Mouse (Mus musculus) left cerebral cortex, adult 18-20 months (tissue): ENCODE measurements around the gene Pax5. TPM values are rescaled to one million over a fixed set of nuclear protein-coding genes. Genes with fewer than 3 reads are reported as not detected.

ENCODE experiments used
- DNase-seq, 2 experiments: peaks; one replicate each; pipeline ENCODE4 v3.0.0; 2021 to 2022; ENCODE audit warnings: low spot score in 2 of 2, mixed read lengths in 1 of 2
- total RNA-seq, 2 experiments: library from RNA; stranded (reverse); gene quantifications; 2 replicates each; pipeline ENCODE4 v1.2.3; 2021

Gene Pax5
- total RNA-seq, 2 experiments from 2014 or later, result 0.84 TPM; not detected in 1

DNA sequence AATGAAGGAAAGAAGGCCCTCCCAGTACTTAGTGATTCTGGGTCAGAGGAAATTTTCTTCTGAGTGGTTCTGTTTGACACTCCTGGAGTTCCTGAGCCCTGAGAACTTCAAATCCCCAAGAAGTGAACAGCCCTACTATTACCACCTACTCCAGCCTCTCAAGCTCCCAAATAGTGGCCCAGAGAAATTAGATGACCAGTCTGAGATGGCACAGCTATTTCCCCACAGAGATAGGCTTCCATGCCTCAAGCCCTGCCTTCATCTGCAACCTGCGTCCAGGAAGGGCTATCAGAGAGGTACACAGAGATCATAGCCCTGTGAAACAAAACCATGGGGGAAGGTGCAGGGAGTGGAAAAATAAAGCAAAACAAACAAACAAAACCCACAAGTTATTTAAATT lies 3.4 kb downstream of the Pax5 start:
- no peak for DNase-seq

DNA sequence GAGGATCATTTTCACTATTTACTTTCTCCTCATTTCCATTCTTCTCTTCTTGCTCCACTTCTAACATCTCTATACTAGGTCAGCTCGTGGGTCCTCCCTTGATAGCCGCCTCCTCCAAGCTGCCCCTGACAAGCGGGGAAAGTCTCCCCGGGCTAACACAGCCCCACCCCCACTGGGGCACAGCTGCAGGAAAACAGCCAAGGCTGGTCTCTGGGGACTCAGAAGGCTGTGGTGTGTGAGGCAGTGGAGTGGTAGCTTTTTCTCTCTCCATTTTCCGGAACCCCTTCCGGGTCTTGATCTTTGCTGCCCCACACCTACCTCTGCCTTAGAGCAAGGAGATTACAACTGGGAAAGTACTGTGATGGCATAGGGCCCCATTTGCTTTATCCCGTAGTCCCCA lies 4.3 kb downstream of the Pax5 start:
- no peak for DNase-seq

DNA sequence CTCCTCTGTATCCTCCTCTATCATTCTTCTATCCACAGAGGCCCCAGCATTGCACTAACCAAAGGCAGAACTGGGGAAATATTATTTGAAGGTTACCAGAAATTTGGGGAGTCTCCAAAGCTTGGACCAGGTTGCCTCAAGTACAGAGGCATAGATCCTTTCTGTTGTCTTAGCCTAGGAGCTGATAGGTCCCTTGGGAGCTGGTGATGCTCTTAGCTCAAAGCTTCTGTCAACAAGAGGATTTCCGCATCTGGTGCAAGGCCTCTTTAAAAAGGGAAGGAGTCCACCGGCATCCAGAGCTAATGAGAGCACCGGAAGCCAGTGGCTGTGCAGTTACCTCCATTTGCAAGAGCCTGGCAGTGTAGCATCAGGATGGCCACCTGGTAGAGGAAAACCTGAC lies 5.1 kb downstream of the Pax5 start:
- no peak for DNase-seq

DNA sequence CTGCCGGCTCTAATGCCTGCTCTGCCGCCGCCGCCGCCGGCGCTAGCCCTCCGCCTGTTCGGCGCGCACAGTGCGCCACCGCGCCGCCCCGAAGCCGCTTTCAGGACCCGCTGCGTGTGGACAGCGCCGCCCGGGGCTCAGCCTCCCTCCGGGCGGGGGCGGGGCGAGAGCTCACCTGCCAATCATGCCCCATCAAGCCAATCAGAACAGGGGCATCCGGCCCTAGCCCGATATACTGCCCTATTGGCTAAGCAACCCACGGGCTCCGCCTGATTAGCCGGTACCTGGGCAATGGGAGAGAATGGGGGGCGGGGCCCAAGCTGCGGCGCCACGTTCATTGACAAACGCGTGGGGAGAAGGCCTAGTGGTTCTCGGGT lies 5.9 kb downstream of the Pax5 start:
- DNase-seq, result peak; percentile 29 to 42

DNA sequence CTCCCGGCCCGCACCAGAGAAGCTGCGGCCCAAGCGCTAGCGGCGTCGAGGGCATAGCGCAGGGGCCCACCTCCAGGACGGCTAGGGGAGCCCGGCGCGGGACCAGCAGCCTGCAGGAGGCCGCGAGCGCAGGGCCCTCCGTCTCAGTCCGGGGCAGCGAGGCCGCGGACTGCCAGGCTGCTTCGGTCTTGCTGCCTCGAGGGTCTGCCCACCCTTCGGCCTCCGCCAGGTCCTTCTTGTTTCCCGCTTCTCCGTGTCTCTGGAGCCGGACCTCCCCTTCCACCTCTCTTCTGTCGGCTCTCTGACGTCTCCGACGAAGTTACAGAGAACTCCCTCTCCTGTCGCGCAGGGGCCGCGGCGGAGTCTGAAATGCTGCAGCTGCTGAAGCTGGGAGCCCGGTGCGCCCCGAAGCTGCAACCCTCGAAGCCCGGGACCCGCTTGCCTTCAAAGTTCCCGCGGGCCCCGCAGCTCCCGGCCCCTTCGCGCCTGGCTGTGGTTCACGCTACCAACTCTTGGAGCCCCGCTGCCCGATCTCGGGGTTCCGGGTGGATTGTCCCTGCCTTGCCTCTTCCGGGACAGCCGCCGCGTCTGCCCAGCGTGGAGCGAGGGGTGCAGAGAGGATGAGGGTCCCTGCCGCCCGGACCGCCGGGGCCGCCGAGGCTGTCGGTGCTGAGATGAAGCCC lies 6.5 kb downstream of the Pax5 start:
- no peak for DNase-seq

DNA sequence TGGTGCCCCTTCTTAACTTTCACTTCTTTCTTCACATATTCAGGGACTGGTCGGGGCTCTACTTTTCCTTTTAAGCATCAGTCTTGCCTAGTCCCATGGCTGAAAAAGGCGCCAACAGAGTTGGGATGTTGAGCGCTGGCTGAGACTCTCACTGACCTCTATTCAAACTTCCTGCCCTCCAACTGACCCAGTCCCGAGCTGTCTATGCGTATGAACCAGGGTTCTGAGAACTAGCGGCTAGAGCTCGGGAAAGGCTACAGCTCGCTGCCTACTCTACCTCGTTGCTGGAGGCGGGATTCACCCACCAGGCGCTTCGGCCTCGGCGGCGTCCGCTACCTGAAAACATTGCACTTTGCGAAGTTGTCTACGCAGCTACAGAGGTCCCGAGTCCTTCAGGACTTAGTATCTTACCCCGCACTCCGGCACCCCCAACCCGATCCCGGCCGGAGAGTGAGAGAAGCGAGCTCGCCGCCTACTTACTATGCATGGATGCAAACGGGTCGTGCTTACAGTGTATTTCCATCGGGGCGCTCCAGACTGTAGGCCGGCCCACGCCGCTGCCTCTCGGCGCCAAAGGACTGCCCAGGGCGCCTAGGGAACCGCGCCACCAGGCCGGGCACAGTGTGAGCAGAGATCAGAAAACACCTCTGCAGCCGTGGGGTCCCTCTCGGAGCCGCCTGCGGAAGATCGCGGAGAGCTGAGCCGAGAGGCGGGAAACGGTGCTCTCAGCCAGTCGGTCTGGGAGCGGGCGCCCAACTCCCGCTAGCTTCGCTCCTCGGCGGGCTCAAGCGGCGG lies 7.2 kb downstream of the Pax5 start:
- DNase-seq, result no peak

DNA sequence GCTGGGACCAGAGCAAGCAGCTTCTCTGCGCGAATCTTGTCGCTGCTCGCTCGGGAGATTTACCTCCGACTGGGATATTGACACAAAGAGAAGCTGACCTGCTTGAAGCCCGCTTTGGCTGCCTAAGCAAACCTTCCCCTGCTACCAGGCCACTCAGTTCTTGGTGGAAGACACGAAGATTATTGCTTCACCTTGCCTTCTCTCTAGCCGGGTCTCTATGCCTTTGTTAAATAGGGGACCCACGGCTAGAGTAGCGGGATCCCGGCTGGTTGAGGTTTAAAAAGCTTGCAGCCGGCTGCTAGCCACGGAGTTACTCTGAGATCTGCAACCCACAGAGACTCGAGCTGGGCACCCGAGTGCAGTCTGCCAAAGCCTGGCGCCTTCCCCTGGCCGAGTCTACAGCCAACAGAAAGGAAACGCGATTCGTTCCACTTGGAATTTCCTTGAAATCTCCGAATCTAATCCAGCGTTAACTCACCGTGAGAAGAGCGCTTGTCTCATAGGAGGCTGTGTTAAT lies 8.2 kb downstream of the Pax5 start:
- DNase-seq, result peak in 1 of 2 experiments; percentile 12

DNA sequence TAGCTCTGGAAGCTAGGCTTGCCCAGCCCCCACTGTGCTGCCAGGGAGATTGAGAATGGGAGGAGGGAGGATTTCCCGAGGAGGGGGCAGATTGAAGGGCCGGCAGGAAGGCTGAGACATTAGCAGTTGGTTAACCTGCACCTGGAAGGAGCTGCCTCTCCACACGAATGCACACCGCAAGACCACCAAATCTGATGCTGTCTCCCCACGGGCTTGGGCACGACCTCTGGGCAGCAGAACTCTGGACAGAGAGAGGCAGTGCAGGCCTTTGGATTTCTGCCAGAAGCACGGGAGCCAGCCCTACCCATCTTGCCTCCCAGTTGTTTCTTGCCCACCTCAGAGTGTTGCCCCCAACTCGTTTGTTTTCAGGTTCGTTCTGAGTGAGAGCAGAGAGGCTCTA lies 8.8 kb downstream of the Pax5 start:
- DNase-seq, result no peak

DNA sequence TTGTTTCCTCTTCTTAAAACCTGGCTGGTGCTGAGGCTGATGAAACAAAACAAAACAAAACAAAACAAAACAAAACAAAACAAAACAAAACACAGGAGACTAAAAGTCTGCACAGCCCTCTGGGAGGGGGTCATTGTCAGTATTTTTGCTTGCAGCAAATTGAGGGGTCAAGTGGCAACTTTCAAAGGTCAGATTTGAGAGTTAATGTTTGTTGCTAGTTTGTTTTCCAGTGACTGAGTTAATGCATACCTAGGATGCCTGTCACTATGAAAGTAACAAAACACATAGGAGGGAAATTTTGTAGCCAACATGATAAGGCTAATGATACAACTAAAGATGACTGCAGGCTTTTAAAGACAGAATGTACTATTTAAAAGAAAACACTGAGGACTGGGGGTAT lies 13.6 kb downstream of the Pax5 start:
- DNase-seq, result no peak

DNA sequence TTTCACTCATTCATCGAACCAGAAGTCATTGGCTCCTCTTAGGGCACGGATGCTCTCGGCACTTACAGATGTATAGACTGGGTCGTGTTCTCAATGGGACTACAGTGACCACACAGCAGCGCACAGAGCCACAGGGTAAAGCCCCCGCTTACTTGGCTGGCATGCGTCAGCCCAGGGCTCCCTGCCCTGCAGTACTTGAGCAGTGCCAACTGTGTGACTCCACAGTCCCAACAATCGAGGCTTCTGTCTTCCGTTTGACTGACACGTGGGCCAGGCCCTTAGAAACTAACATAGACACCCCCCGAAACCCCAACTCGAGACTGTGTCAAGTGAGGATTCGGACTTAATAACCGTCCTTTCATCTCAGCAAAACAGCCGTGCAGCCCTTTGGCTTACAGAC lies 15.9 kb downstream of the Pax5 start:
- DNase-seq, result no peak

DNA sequence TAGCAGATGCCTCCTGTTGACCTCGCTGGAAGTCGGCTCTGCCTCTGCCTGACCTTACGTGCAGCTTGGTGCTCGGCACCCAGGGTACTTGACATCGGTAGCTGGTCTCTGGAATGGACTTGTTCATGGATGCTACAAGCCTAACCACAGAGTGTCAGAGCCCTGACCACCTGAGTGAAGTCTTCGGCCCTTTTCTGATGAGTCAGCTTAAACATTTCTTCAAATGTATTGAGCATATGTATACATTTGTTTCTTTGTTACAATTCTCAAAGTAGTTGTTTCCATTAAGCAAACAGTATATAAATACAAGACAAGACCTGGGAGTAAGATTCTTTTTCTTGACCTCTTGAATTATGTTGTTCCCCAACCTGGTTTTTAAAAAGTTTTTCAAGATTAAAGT lies 24.7 kb downstream of the Pax5 start:
- DNase-seq, result no peak

DNA sequence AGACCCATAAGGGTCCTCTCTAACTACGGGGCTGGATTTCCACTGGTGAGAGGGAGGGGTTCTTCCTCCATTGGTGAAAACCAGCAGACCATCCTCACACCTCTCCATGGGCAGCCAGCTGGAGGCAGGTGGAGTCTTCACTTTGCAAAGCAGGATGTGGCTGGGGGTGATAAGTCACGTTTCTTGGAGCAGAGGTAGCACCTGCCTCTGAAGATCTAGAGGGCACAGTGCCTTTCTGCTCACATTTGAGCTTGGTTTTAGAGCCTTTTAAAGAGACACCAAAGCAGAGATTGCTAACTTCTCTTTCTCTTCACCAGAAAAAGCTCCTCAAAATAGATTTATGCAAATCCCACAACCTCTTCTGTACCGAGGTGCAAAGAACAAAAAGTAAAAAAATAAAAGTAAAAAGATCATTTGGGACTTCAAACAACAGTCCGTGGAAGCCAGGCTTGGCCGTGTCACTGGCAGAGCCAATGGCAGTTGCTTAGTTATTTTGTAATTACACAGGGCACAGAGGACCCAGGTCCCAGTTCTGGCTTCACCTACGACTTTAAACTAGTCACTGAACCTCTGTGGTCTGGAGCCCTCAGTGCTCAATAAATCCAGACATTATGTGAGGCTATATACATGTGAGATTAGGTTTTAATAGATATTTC lies 29.9 kb downstream of the Pax5 start:
- no peak for DNase-seq

DNA sequence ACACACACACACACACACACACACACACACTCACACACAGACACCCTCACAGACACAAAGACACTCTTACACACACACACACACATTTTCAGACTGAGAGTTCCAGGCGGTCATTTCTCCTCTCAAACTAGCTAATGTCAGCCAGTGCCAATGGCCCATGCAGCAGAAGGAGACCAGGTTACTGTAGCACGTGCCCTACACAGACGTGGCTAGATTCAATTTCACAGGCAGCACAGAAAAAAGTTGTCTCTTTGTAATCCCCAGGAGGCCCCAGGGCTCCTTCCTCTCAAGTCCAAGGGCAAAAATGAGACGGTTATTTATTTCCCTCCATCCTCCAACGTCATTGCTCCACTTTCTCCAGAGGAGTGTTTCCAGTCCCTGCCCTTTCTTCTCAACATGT lies 31.6 kb downstream of the Pax5 start:
- no peak for DNase-seq

DNA sequence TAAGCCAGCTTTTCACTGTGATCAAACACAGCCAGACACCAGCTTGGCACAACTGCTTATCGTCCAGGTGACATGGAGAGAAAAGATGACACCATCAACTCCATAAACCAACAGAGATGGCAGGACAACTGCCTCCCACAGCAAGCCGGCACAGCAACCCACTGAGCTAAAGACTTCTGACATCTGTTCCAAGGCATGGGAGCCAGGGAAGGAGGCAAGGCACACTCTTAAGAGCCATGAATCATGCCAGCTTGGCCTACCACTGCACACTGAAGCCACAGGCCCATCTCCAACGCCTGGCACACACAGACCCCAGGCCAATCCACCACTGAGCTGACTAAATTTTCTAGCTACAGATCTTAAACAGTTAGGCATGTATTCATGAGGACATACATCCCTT lies 32.3 kb downstream of the Pax5 start:
- DNase-seq, result no peak

DNA sequence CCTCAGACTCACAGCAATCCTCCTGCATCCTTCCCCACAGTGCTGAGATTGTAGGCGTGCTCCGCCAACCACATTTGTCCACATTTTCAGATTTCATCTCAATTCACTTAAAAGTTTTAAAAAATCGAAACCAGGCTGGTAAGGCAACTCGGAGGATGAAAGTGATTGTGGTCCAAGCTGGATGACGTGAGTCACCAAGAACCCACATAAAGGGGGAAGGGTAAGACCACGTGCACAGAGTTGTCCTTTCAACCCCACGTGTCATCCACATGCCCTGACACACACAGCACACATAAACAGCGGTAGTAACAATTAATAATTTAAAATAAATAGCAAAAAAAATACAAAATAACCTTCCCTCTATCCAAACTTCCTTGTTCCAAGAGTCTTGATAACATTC lies 35.3 kb downstream of the Pax5 start:
- DNase-seq, result no peak

DNA sequence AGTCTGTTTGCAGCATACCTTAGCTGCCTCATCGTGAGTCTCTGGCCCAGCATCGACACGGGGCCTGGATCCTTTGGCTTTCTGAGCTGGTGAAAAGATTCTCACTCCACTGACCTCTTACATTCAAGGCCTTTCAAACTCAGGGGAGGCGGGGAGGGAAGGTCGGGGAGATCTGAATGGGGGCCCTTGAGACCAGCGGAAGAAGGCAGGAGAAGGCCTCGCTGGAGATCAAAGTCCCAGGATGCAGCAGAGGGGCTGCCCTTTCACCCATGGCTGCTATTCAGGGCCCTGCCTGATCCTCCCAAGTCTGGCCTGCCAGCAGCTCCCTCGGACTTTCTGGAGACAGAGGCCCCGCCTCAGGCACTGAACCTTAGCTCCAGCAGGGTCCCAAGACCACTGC lies 36.6 kb downstream of the Pax5 start:
- no peak for DNase-seq

DNA sequence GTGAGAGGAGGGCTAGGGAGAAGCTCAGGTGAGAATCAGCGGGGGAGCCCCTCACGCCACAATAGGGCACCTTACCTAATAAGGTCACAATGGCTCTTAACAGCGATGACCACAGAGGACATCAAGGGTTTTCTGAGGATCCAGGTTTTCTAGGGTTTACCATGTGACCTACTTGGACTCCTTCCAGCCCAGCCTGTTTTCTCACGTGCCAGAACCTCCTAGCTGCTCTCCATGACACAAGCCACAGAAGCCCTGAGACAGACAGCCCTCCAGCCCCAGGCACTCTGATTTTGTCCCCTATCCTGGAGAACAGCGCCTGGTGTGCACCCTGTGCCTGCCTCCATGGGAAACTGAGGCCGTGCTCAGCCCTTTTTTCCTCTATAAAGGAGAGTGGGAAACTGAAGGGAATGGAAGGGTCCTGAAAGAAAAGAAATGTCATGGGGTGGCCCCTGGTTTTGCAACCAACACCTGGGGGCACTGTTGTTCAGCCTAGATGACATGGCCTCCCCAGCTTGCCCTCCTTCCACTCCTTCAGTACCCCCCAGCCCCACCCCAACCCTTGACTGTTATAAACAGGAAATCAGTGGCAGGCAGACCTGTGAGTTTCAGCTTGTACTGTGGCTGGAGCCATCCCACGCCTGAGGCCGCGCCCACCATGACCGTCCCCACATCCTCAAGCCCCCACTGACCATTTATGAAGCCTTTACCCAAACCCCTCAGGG lies 37.9 kb downstream of the Pax5 start:
- no peak for DNase-seq

DNA sequence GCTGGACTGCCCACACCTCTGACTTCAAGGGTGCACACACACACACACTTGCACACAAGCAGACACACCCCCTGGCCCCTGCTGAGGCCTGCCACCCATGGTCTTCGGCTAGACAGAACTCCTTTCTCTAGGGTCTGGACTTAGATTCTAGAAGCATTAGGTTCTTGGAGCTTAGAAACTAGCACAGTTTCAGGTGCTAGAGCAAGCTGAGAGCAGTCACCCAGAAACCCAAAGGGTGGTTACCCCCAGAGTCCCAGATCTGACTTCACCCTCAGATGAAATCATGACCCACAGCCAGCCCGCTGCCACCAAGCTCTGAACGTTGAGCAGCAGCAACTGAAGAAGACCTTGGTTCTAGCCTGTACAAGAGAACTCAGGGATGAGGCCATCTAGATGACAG lies 38.8 kb downstream of the Pax5 start:
- DNase-seq, result no peak

DNA sequence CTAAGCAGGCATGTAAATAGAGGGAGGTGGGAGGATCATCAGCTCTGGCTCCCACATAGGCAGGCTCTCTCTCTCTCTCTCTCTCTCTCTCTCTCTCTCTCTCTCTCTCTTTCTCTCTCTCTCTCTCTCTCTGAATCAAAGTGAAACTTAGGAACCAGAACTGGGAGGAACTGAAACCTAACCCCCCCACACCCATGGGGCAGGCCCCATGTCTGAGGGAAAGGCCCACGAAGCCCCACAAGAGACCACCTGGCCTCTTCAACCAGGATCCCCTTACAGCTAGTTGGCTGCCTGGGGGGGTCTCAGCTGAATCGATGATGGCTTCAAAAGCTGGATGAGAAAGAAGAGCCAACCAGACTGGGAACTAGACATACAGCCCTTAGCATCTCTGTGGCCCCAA lies 39.3 kb downstream of the Pax5 start:
- no peak for DNase-seq

DNA sequence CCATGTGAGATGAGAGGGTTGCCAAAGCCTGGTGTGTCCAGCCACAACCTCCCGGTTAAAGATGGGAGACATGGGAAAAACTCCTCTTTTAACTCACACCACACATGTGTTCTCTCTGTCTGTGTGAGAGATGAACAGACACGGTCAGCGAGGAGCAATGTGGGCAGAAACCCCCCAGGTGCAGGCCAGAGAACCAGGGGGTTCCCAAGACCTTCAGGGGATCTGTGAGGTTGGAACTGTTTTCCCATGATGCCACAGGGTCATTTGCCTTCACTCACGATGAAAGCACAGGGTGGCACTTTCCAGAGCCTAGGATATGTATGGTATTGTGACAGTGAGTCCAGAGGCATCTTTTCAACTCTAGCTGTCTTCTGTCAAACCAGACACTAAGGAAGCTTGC lies 39.9 kb downstream of the Pax5 start:
- no peak for DNase-seq

DNA sequence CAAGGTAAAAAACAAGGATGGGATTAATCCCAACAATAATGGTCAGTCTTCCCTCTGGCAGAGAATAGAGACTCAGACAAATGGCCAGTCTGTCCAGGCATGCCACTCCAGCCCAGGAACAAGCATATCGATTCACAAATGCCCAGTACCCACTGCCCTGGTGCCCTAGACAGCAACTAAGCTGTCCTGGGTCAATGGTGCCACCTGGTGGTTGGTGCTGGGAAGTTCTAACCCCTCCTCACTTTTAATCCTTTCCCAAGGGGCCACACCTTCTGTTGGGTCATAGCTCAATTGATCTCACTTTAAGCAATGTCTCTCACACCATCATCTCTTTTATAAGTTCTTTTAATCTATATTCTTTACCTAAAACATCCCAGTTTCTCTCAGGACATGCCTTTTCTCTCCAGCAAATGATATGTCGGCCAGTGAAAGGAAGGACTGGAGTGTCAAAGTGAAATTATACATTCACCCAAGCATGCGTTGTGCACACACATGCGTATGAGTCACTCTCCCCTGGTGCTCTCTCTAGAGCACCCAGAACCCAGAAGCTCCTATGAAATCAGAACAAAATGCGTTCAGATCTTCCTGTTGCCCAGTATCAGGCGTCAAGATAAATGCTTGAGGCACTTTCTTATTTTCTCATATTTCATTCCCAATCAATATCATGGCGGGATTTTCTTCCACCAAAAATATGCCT lies 40.7 kb downstream of the Pax5 start:
- DNase-seq, result no peak
